Mouse (Mus musculus) erythroblast, embryonic 14.5 days (primary cell): ENCODE results near the gene Mcub.

ENCODE experiments used
- GATA1 ChIP-seq: IDR thresholded peaks from 2 replicates; pipeline ENCODE4 v1.6.1; 2012; ENCODE audit warnings: low read length, inconsistent platforms, mixed read lengths
- TAL1 ChIP-seq: IDR thresholded peaks from 3 replicates; pipeline ENCODE4 v1.6.1; 2012; ENCODE audit warnings: low read length, inconsistent platforms, mixed read lengths

- TF ChIP-seq TAL1, result no peak
- TF ChIP-seq GATA1, result no peak
Measured at GRCm38 (mm10) chr3:129877327-129877726, 92.7 kb downstream of the Mcub start.
